Comparison of ENCODE assay signal across 25 mouse cellular contexts in the genomic region with DNA sequence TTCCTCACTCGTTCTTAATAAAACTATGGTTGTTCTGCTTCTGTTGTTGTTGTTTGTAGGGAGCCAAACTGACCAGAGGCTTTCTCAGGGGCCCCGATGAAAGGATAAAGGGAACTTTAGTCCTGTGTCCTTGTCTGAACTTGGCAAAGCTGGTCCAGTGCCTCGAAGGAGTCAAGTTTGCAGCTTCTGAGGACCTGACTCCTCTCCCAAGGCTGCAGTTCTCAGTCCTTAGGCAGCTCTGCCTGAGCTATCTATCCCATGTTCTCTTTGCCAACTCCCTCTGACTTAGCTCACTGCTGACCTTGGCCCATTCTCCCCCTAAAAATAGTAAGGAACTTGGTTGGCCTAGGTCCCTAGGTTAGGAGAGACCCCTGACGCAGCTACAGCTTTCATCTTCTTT. TPM values are rescaled to one million over a fixed set of nuclear protein-coding genes. Genes with fewer than 3 reads are reported as not detected.
DNase-seq lines count a peak whose midpoint lies in the region; ATAC-seq and TF ChIP-seq lines count a peak whose summit lies in the region.
"Had no signal": no experiment of that assay in that cellular context is flagged by ENCODE, and none has a peak within 500 bp of the region (broad histone marks: within the 10 kb centered on the region; RNA-seq: fewer than 3 reads in every experiment).

No protein-coding gene starts in this region.

- peak overlapping the region; percentile 32; the same call in 1 of the 2 replicates for H3K27ac ChIP-seq in testis, adult 2 months (ENCODE audit: control insufficient read depth, insufficient read depth, low read depth, low read length)
- H3K27ac ChIP-seq: embryonic facial prominence, embryonic 10.5 days; embryonic facial prominence, embryonic 12.5 days; forebrain, embryonic 13.5 days; forebrain, embryonic 15.5 days had no signal

- H3K4me1 ChIP-seq in testis, adult 2 months (ENCODE audit: control insufficient read depth, insufficient read depth, low read length) = no peaks in the 10 kb centered on the region
- H3K4me1 ChIP-seq: embryonic facial prominence, embryonic 10.5 days; embryonic facial prominence, embryonic 12.5 days; forebrain, embryonic 13.5 days; forebrain, embryonic 15.5 days had no signal

- no peaks in the 10 kb centered on the region for H3K27me3 ChIP-seq in testis, adult 2 months (ENCODE audit: control insufficient read depth, insufficient read depth, low read length)
- H3K27me3 ChIP-seq: CH12.LX; embryonic facial prominence, embryonic 12.5 days; forebrain, embryonic 13.5 days; forebrain, embryonic 15.5 days had no signal

- H3K36me3 ChIP-seq in testis, adult 2 months (ENCODE audit: control insufficient read depth, insufficient read depth, low read length) = no peaks in the 10 kb centered on the region
- H3K36me3 ChIP-seq: embryonic facial prominence, embryonic 10.5 days; embryonic facial prominence, embryonic 12.5 days; forebrain, embryonic 15.5 days; G1E had no signal

- no peak for ATAC-seq in megakaryocyte progenitor cell, adult 5-6 weeks (replicated peaks; ENCODE audit: poor library complexity)
- ATAC-seq: CD4-positive, CD25-positive, alpha-beta regulatory T cell, adult 4 months; forebrain, embryonic 13.5 days; forebrain, embryonic 15.5 days; forebrain, postnatal 0 days had no signal

- TF ChIP-seq POLR2A in testis, adult 2 months (IDR thresholded peaks at IDR 0.05; ENCODE audit: control insufficient read depth, low read depth, low read length) = no peak

- peak; percentile 32 to 72 for DNase-seq in adrenal gland, adult (ENCODE audit: inconsistent age in 2 of 2, low spot score in 1 of 2)
- no peak for DNase-seq in adrenal gland, postnatal 4 days (ENCODE audit: low spot score in 2 of 2)
- no peak for DNase-seq in testis, postnatal 10 days (ENCODE audit: low spot score)
- DNase-seq in skeletal muscle tissue, adult 2 months (ENCODE audit: low read depth, low spot score) = peak; percentile 42
- DNase-seq in left cerebral cortex, adult 9 months (ENCODE audit: low spot score in 2 of 2) = no peak
- DNase-seq: adrenal gland, adult 2 months; adrenal gland, postnatal 10 days; adrenal gland, postnatal 25 days; B cell, adult 2 months; cerebellum, adult 11-12 months; cerebellum, adult 2 months; cerebellum, adult 9-10 months; cerebellum, postnatal 10 days; cerebellum, postnatal 25 days; forebrain, postnatal 0 days had no signal

- TF ChIP-seq CTCF in testis, adult 2 months (IDR thresholded peaks at IDR 0.05; ENCODE audit: control insufficient read depth, insufficient read depth, insufficient replicate concordance, low read depth, low read length) = no peak

- no peak overlapping the region for H3K4me3 ChIP-seq in testis, adult 2 months (ENCODE audit: control insufficient read depth, low read depth, low read length)
- H3K4me3 ChIP-seq: embryonic facial prominence, embryonic 10.5 days; embryonic facial prominence, embryonic 12.5 days; forebrain, embryonic 13.5 days; forebrain, embryonic 15.5 days had no signal

RNA-seq across cellular contexts. Expression of gene Sh2d6, which starts 5.6 kb away (rescaled TPM):
- under 1 TPM; 0.76 to 0.78 TPM for total RNA-seq in adrenal gland, postnatal 4 days (2021)
- 76.8 and 77.0 TPM in 2 replicates for polyA plus RNA-seq in testis, adult 2 months (2012; rRNA removed)
- not detected in 2 replicates for total RNA-seq in megakaryocyte progenitor cell, adult 5-6 weeks (2015)
- total RNA-seq in megakaryocyte progenitor cell, adult 5-6 weeks (2017) = not detected in 2 replicates
- polyA plus RNA-seq: CD4-positive, CD25-positive, alpha-beta regulatory T cell, adult 4 months; embryonic facial prominence, embryonic 12.5 days; embryonic facial prominence, embryonic 14.5 days; G1E had no signal

RNA-seq across cellular contexts. Expression of gene Capg, which starts 17.1 kb away (rescaled TPM):
- total RNA-seq in adrenal gland, postnatal 4 days (2021) = 10 to 100 TPM; 48.9 to 55.2 TPM
- polyA plus RNA-seq in testis, adult 2 months (2012; rRNA removed) = 1.3 and 4.1 TPM in 2 replicates
- total RNA-seq in megakaryocyte progenitor cell, adult 5-6 weeks (2015) = 24.4 and 25.5 TPM in 2 replicates
- total RNA-seq in megakaryocyte progenitor cell, adult 5-6 weeks (2017) = 42.7 and 60.1 TPM in 2 replicates

Comparison
In these comparisons a context has a peak if more than half of its experiments do, and no peak if none do; other contexts are left out.
1. DNase-seq: peak in adrenal gland, adult (2 of 2) and skeletal muscle tissue, adult 2 months (single experiment); none in adrenal gland, postnatal 4 days (0 of 2), testis, postnatal 10 days (single experiment) and left cerebral cortex, adult 9 months (0 of 2).